Mouse (Mus musculus) mouse trophoblast stem cell (cell line): ENCODE data around the gene Gmcl1.

Experiments used
- in situ Hi-C, 2 experiments: fragments of 300-500 bp; cut with MseI, MboI; formaldehyde crosslinking; loops; 2 replicates in 1 of 2; 3 replicates in 1 of 2; pipeline ENCODE4 v1.15.1; 2025

Gene Gmcl1

GRCm38 (mm10) chr6:86733183-86733876, at the start of gene Gmcl1:
TSS of gene Gmcl1 (minus strand) at chr6:86733383.
- in situ Hi-C loops = no loop called here

- in situ Hi-C loops = no loop called here
Observed at GRCm38 (mm10) chr6:86782342-86782741, 49.2 kb upstream of the Gmcl1 start.

GRCm38 (mm10) chr6:86781361-86781957, 48.3 kb upstream of the Gmcl1 start:
- in situ Hi-C loops = no loop called here

GRCm38 (mm10) chr6:86778910-86779594, 45.9 kb upstream of the Gmcl1 start:
- in situ Hi-C loops = no loop called here

- in situ Hi-C loops = no loop called here
Observed at GRCm38 (mm10) chr6:86777181-86777580, 44.0 kb upstream of the Gmcl1 start.

- in situ Hi-C loops = no loop called here
Observed at GRCm38 (mm10) chr6:86776706-86777071, 43.5 kb upstream of the Gmcl1 start.

- in situ Hi-C loops = no loop called here
Observed at GRCm38 (mm10) chr6:86776001-86776705, 43.0 kb upstream of the Gmcl1 start.

- in situ Hi-C loops = no loop called here
Observed at GRCm38 (mm10) chr6:86774937-86775336, 41.8 kb upstream of the Gmcl1 start.

GRCm38 (mm10) chr6:86773830-86774229, 40.6 kb upstream of the Gmcl1 start:
- in situ Hi-C loops = no loop called here

GRCm38 (mm10) chr6:86772631-86773030, 39.4 kb upstream of the Gmcl1 start:
- in situ Hi-C loops = no loop called here

- in situ Hi-C loops = loop anchor here in 1 of 2 experiments (5.0 kb wide), 1 partner anchor 33 kb away; no protein-coding TSS in a partner anchor
Observed at GRCm38 (mm10) chr6:86768938-86769337, 35.8 kb upstream of the Gmcl1 start.

GRCm38 (mm10) chr6:86768186-86768776, 35.1 kb upstream of the Gmcl1 start:
- in situ Hi-C loops = loop anchor here in 1 of 2 experiments (5.0 kb wide), 1 partner anchor 34 kb away; no protein-coding TSS in a partner anchor

GRCm38 (mm10) chr6:86767465-86767864, 34.3 kb upstream of the Gmcl1 start:
- in situ Hi-C loops = loop anchor here in 1 of 2 experiments (5.0 kb wide), 1 partner anchor 35 kb away; no protein-coding TSS in a partner anchor

- in situ Hi-C loops = loop anchor here in 1 of 2 experiments (5.0 kb wide), 1 partner anchor 37 kb away; no protein-coding TSS in a partner anchor
Observed at GRCm38 (mm10) chr6:86765637-86766059, 32.5 kb upstream of the Gmcl1 start.

GRCm38 (mm10) chr6:86754105-86754863, 21.1 kb upstream of the Gmcl1 start:
- in situ Hi-C loops = loop anchor here in 1 of 2 experiments (5.0 kb wide), 1 partner anchor 48 kb away; no protein-coding TSS in a partner anchor

- in situ Hi-C loops = loop anchor here in 1 of 2 experiments (5.0 kb wide), 1 partner anchor 49 kb away; no protein-coding TSS in a partner anchor
Observed at GRCm38 (mm10) chr6:86752843-86753485, 19.8 kb upstream of the Gmcl1 start.

- in situ Hi-C loops = loop anchor here in 1 of 2 experiments (5.0 kb wide), 1 partner anchor 51 kb away; no protein-coding TSS in a partner anchor
Observed at GRCm38 (mm10) chr6:86750961-86751360, 17.8 kb upstream of the Gmcl1 start.

- in situ Hi-C loops = loop anchor here in 1 of 2 experiments (5.0 kb wide), 1 partner anchor 52 kb away; no protein-coding TSS in a partner anchor
Observed at GRCm38 (mm10) chr6:86749817-86750216, 16.6 kb upstream of the Gmcl1 start.

GRCm38 (mm10) chr6:86747171-86747570, 14.0 kb upstream of the Gmcl1 start:
- in situ Hi-C loops = no loop called here

- in situ Hi-C loops = no loop called here
Observed at GRCm38 (mm10) chr6:86740652-86741051, 7.5 kb upstream of the Gmcl1 start.
